Mouse (Mus musculus) left cerebral cortex, adult 2 months (tissue): ENCODE results near the gene Zc3h8. TPM values are rescaled to one million over a fixed set of nuclear protein-coding genes. Genes with fewer than 3 reads are reported as not detected.

ENCODE experiments used
- DNase-seq, 2 experiments: peaks; one replicate each; pipeline ENCODE4 v3.0.0; 2021 to 2022; ENCODE audit warnings: low spot score in 2 of 2, mixed read lengths in 1 of 2; ENCODE audit errors: extremely low spot score in 1 of 2
- H3K27ac ChIP-seq: fragments of 200-600 bp; 2 replicates; pipeline ENCODE4 v1.8.1; 2022
- H3K4me3 ChIP-seq: fragments of 200-600 bp; 2 replicates; pipeline ENCODE4 v1.8.1; 2022
- CTCF ChIP-seq: fragments of 200-600 bp; IDR thresholded peaks from 2 replicates; pipeline ENCODE4 v1.8.1; 2022; ENCODE audit warnings: antibody characterized with exemption, mild to moderate bottlenecking, moderate library complexity
- intact Hi-C: fragments of 180-260 bp; cut with DNase I; formaldehyde crosslinking; loops from one replicate; pipeline ENCODE4 v1.15.1; 2025
- total RNA-seq, 2 experiments: library from RNA; stranded (reverse); gene quantifications; 2 replicates each; pipeline ENCODE4 v1.2.3; 2021

Zc3h8 gene
- total RNA-seq, 2 experiments from 2014 or later, result 6.8 to 7.1 TPM

GRCm38 (mm10) chr2:128954186-128954585 lies 10.3 kb upstream of the Zc3h8 start:
- Histone ChIP-seq H3K27ac (no peak overlapping the region), H3K4me3 (no peak overlapping the region)
- intact Hi-C loops, result no loop called here
- TF ChIP-seq CTCF, result no peak
- no peak for DNase-seq

DNA sequence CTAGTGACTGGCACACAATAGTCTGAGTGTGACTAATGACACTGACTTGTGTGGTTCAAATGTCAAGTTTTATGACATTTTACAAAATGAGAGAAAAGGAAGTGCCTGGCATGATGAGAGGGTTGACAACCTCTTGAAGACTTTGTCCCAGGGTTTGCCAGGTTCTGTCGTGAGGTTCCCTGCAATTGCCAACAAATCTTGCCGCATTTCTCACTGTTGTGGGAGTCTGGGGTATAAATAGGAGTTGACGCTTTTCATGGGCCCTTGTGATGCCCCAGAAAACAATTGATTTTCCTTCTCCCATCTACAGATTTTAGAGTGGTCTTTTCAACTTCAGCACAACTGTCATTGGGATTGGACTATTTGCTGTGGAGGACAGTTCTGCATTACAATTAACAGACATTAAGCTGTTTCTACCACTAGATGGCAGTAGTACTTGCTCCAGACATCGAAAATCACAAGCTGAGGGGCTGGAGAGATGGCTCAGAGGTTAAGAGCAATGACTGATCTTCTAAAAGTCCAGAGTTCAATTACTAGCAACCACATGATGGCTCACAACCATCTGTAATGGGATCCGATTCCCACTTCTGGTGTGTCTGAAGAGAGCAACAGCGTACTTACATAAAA lies 4.2 kb upstream of the Zc3h8 start:
- Histone ChIP-seq H3K4me3 (no peak overlapping the region), H3K27ac (no peak overlapping the region)
- DNase-seq, result no peak
- intact Hi-C loops, result loop anchor here (5.0 to 10.0 kb wide), 7 partner anchors 119 to 524 kb away; partner anchors contain the start of genes Anapc1, Slc20a1 and Ttl
- peak; percentile 85 for TF ChIP-seq CTCF

- Histone ChIP-seq H3K4me3 (no peak overlapping the region), H3K27ac (no peak overlapping the region)
- no peak for DNase-seq
- intact Hi-C loops, result no loop called here
- no peak for TF ChIP-seq CTCF
These were observed 7.6 kb downstream of the Zc3h8 start for GRCm38 (mm10) chr2:128936256-128936655.

DNA sequence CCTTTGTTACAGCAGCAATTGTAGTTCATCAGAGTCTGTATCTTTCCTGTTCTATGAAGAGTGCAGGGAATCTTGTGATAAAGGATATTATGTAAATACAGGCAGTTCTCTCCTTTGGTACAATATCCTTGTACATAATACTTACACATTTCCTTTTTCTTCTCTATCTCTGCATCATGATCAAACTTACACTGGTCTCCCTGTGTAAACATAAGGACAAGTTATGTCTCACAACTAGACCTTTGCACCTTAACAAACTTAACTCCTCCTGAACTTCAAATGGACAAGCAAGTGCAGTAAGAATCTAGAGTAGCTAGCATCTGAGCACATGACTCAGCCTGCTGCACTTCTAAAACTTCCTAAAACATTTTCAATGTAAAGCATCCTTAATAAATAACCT lies 13.2 kb downstream of the Zc3h8 start:
- Histone ChIP-seq H3K4me3 (no peak overlapping the region), H3K27ac (no peak overlapping the region)
- no peak for DNase-seq
- intact Hi-C loops, result no loop called here
- TF ChIP-seq CTCF, result no peak

GRCm38 (mm10) chr2:128928446-128928845 lies 15.4 kb downstream of the Zc3h8 start:
- intact Hi-C loops, result no loop called here
- no peak for TF ChIP-seq CTCF
- Histone ChIP-seq H3K4me3 (no peak overlapping the region), H3K27ac (no peak overlapping the region)
- no peak for DNase-seq

- no peak overlapping the region for H3K4me3 ChIP-seq
- H3K27ac ChIP-seq, result no peak overlapping the region
- DNase-seq, result no peak
- intact Hi-C loops, result no loop called here
- no peak for TF ChIP-seq CTCF
These were observed 19.1 kb downstream of the Zc3h8 start for GRCm38 (mm10) chr2:128924799-128925198.

GRCm38 (mm10) chr2:128916528-128916927 lies 27.3 kb downstream of the Zc3h8 start:
- DNase-seq, result no peak
- Histone ChIP-seq H3K4me3 (no peak overlapping the region), H3K27ac (no peak overlapping the region)
- no peak for TF ChIP-seq CTCF
- intact Hi-C loops, result no loop called here

- Histone ChIP-seq H3K4me3 (no peak overlapping the region), H3K27ac (no peak overlapping the region)
- no peak for TF ChIP-seq CTCF
- intact Hi-C loops, result no loop called here
- no peak for DNase-seq
These were observed 28.9 kb downstream of the Zc3h8 start for GRCm38 (mm10) chr2:128914978-128915377.

DNA sequence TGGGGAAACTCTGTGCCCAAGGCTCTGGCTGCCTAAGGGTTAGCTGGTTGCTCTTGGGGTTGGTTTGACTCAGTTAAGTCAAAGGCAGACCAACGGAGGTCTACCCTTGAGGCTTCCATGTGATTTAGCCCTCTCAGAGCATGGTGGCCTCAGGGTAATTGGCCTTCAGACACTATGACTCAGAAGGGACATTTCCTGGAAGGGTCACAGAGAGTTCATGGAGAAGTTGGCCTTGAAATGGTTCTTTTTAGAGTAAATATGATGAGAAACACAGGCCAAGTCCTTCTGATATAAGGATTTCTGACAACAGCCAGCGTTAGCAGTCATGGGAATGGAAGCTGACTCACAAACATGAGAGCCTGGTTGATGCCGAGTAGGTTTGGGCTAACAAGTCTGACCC lies 40.2 kb downstream of the Zc3h8 start:
- no peak for DNase-seq
- no peak for TF ChIP-seq CTCF
- Histone ChIP-seq H3K27ac (no peak overlapping the region), H3K4me3 (no peak overlapping the region)
- intact Hi-C loops, result no loop called here

- intact Hi-C loops, result no loop called here
- no peak for DNase-seq
- TF ChIP-seq CTCF, result no peak
- no peak overlapping the region for H3K27ac ChIP-seq
- no peak overlapping the region for H3K4me3 ChIP-seq
These were observed 41.0 kb downstream of the Zc3h8 start for GRCm38 (mm10) chr2:128902843-128903242.

GRCm38 (mm10) chr2:128892180-128892721 lies 51.6 kb downstream of the Zc3h8 start:
- no peak for DNase-seq
- Histone ChIP-seq H3K4me3 (peak overlapping the region; percentile 32), H3K27ac (no peak overlapping the region)
- intact Hi-C loops, result no loop called here
- no peak for TF ChIP-seq CTCF

DNA sequence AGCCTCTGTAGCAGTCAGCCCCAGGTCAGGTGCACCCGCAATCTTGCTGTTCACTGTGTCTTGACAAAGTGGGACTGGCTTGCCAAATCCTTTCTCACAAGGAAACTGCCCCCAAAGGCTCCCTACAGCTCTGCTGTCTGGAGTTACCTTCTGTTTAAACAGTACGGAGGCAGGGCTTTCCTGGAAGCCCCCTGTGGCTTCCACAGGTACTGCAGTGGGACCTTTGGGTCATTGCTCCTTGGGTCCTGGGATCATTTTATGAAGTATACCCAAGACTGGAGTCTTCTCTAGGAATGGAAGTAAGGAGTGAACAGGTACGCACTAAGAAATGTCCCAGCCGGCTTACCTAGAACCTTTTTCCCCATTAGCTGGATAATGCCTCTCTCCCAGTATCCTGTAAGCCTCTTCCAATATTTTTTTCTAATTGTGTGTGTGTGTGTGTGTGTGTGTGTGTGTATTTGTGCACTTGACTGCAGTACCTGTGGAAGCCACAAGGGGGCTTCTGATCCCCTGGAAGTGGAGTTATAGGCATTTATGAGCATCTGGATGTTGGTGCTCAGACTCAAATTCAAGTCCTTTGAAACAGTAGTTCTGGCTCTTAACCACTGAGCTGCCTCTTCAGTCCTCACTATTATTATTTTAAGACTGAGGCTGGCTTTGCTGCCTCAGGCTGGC lies 53.1 kb downstream of the Zc3h8 start:
- DNase-seq, result no peak
- intact Hi-C loops, result no loop called here
- no peak; the same call in 1 of the 2 replicates for TF ChIP-seq CTCF
- H3K4me3 ChIP-seq, result no peak overlapping the region
- H3K27ac ChIP-seq, result no peak overlapping the region
